Comparison of ENCODE assay signal across 7 mouse cellular contexts in the genomic region with DNA sequence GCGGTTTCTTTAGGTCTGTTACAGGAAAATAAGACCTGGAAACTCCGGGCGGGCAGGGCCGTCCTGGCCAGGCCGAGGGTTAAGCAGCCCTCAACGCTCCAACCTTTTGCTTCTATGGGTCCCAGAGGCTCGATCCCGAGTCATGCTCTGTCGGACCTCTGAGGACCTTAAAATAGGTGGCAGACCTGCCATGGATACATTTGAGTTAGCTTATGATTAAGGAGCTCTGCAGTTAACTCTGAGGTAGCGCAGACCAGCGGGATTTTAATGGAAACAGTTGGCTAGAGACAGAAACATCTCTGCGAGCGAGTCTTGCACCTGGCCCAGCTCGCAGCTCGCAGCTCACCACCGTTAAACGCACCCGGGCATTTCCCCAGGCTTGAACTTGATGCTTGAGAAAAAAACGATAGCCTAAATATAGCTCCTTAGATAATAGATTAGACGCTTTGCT. TPM values are rescaled to one million over a fixed set of nuclear protein-coding genes. Genes with fewer than 3 reads are reported as not detected.
DNase-seq lines count a peak whose midpoint lies in the region; ATAC-seq lines count a peak whose summit lies in the region.

No protein-coding gene starts in this region.

- H3K27ac ChIP-seq in hindbrain, embryonic 10.5 days: peak overlapping the region; percentile 99
- H3K27ac ChIP-seq in midbrain, embryonic 10.5 days (replicated peaks): peak overlapping the region; percentile 98

- peak overlapping the region; percentile 99 for H3K4me3 ChIP-seq in megakaryocyte, embryonic 14.5 days (replicated peaks)
- peak overlapping the region; percentile 84 for H3K4me3 ChIP-seq in hindbrain, embryonic 10.5 days
- peak overlapping the region; percentile 83 for H3K4me3 ChIP-seq in midbrain, embryonic 10.5 days

- peaks cover 20% of the 10 kb centered on the region for H3K4me1 ChIP-seq in megakaryocyte, embryonic 14.5 days
- H3K4me1 ChIP-seq in hindbrain, embryonic 10.5 days (replicated peaks): peaks cover 16% of the 10 kb centered on the region
- H3K4me1 ChIP-seq in midbrain, embryonic 10.5 days: peaks cover 25% of the 10 kb centered on the region

- no peaks in the 10 kb centered on the region for H3K9me3 ChIP-seq in megakaryocyte, embryonic 14.5 days
- no peaks in the 10 kb centered on the region for H3K9me3 ChIP-seq in hindbrain, embryonic 10.5 days
- H3K9me3 ChIP-seq in midbrain, embryonic 10.5 days (replicated peaks): no peaks in the 10 kb centered on the region

- H3K27me3 ChIP-seq in megakaryocyte, embryonic 14.5 days (replicated peaks): no peaks in the 10 kb centered on the region
- H3K27me3 ChIP-seq in hindbrain, embryonic 10.5 days (ENCODE audit: insufficient read depth, poor library complexity, severe bottlenecking): peaks cover 21% of the 10 kb centered on the region
- peaks cover 35% of the 10 kb centered on the region for H3K27me3 ChIP-seq in midbrain, embryonic 10.5 days (ENCODE audit: low read depth, poor library complexity, severe bottlenecking)

- H3K36me3 ChIP-seq in megakaryocyte, embryonic 14.5 days (replicated peaks; ENCODE audit: low read length): no peaks in the 10 kb centered on the region
- H3K36me3 ChIP-seq in hindbrain, embryonic 10.5 days: no peaks in the 10 kb centered on the region
- no peaks in the 10 kb centered on the region for H3K36me3 ChIP-seq in midbrain, embryonic 10.5 days

- peak; percentile 18 for DNase-seq in c-Kit-positive CD71-negative TER-119-negative erythroid progenitor cells, embryonic 14.5 days (ENCODE audit: low read depth)
- no peak for DNase-seq in hindbrain, embryonic 10.5 days (ENCODE audit: low spot score)
- no peak for DNase-seq in midbrain, embryonic 10.5 days (ENCODE audit: low spot score)
- no peak for DNase-seq in right cerebral cortex, adult 18-20 months
- no peak for DNase-seq in cerebellum, postnatal 10 days

- no peak; the same call in 1 of the 2 replicates for ATAC-seq in megakaryocyte, adult 5-6 weeks (ENCODE audit: poor library complexity, severe bottlenecking)

- under 1% methylated on average over 20 of the region's 20 CpGs for WGBS in hindbrain, embryonic 10.5 days
- WGBS in midbrain, embryonic 10.5 days: under 1% methylated on average over 20 of the region's 20 CpGs

RNA-seq across cellular contexts. Expression of a gene that starts 0.5 kb away (rescaled TPM):
- polyA plus RNA-seq in megakaryocyte, embryonic 14.5 days (2012; ENCODE audit: insufficient read depth, low replicate concordance): 0.27 TPM in 1 of 2 replicates, not detected in the other
- total RNA-seq in megakaryocyte, adult 5-6 weeks (2015): 23.4 and 24.6 TPM in 2 replicates
- total RNA-seq in megakaryocyte, adult 5-6 weeks (2017): 17.9 and 24.6 TPM in 2 replicates
- 9.9 and 11.3 TPM in 2 replicates for polyA plus RNA-seq in hindbrain, embryonic 10.5 days (2016; fragmentation: Nextera tagmentation; extraction: Ambion mirVana)
- polyA plus RNA-seq in midbrain, embryonic 10.5 days (2016; fragmentation: Nextera tagmentation; extraction: Ambion mirVana): 7.8 and 8.1 TPM in 2 replicates

RNA-seq across cellular contexts. Expression of a gene that starts 45.2 kb away (rescaled TPM):
- 1.5 and 3.2 TPM in 2 replicates for polyA plus RNA-seq in megakaryocyte, embryonic 14.5 days (2012; ENCODE audit: insufficient read depth, low replicate concordance)
- total RNA-seq in megakaryocyte, adult 5-6 weeks (2015): 75.7 and 87.7 TPM in 2 replicates
- 54.4 and 62.6 TPM in 2 replicates for total RNA-seq in megakaryocyte, adult 5-6 weeks (2017)
- polyA plus RNA-seq in hindbrain, embryonic 10.5 days (2016; fragmentation: Nextera tagmentation; extraction: Ambion mirVana): 40.9 and 43.7 TPM in 2 replicates
- 37.4 and 44.6 TPM in 2 replicates for polyA plus RNA-seq in midbrain, embryonic 10.5 days (2016; fragmentation: Nextera tagmentation; extraction: Ambion mirVana)
